Comparison of ENCODE assay signal across 9 mouse cellular contexts in genomic region chr16:21794697-21795045, GRCm38 (mm10). TPM values are rescaled to one million over a fixed set of nuclear protein-coding genes. Genes with fewer than 3 reads are reported as not detected.
DNase-seq lines count a peak whose midpoint lies in the region; ATAC-seq and TF ChIP-seq lines count a peak whose summit lies in the region.
"Had no signal": no experiment of that assay in that cellular context is flagged by ENCODE, and none has a peak within 500 bp of the region (broad histone marks: within the 10 kb centered on the region; RNA-seq: fewer than 3 reads in every experiment).

No protein-coding gene starts in this region.

- peak overlapping the region; percentile 90 for H3K4me3 ChIP-seq in kidney, adult 2 months (ENCODE audit: insufficient read depth, low read depth, low read length)
- H3K4me3 ChIP-seq in bone marrow, adult 2 months (replicated peaks; ENCODE audit: control insufficient read depth, low read depth, low read length), result peak overlapping the region; percentile 87
- peak overlapping the region; percentile 73 for H3K4me3 ChIP-seq in hindbrain, embryonic 10.5 days
- peak overlapping the region; percentile 69 for H3K4me3 ChIP-seq in midbrain, embryonic 11.5 days (ENCODE audit: low read depth, low read length)

- intact Hi-C loops in left cerebral cortex, postnatal 10 days (cut with DNase I), result no loop called here

- H3K36me3 ChIP-seq in kidney, adult 2 months (ENCODE audit: control insufficient read depth, insufficient read depth, low read length), result no peaks in the 10 kb centered on the region; the same call in 1 of the 2 replicates
- H3K36me3 ChIP-seq in hindbrain, embryonic 10.5 days, result peaks cover 11% of the 10 kb centered on the region
- no peaks in the 10 kb centered on the region for H3K36me3 ChIP-seq in midbrain, embryonic 11.5 days (ENCODE audit: control insufficient read depth, insufficient read depth, low read length)

- H3K9ac ChIP-seq in midbrain, embryonic 11.5 days (ENCODE audit: low read length), result peak overlapping the region; percentile 80

- DNase-seq in kidney, adult 2 months, result no peak
- no peak for DNase-seq in kidney, postnatal 10 days
- no peak for DNase-seq in hindbrain, embryonic 10.5 days (ENCODE audit: low spot score)
- no peak for DNase-seq in midbrain, embryonic 11.5 days (ENCODE audit: low spot score, missing footprints)
- no peak for DNase-seq in gastrocnemius, postnatal 25 days
- DNase-seq in left cerebral cortex, postnatal 10 days (ENCODE audit: extremely low spot score in 1 of 2, low spot score in 2 of 2), result no peak

- no peak for ATAC-seq in midbrain, embryonic 11.5 days (ENCODE audit: low FRiP score)
- ATAC-seq in cerebellum, adult (ENCODE audit: insufficient number of reproducible peaks, low FRiP score, low TSS enrichment), result no peak

- under 1% methylated on average over 14 of the region's 14 CpGs for WGBS in kidney, adult 2 months
- WGBS in bone marrow, adult 2 months, result under 1% methylated on average over 14 of the region's 14 CpGs
- 2% methylated on average over 14 of the region's 14 CpGs for WGBS in hindbrain, embryonic 10.5 days
- WGBS in midbrain, embryonic 11.5 days, result under 1% methylated on average over 14 of the region's 14 CpGs

- peak overlapping the region; percentile 88 for H3K4me2 ChIP-seq in midbrain, embryonic 11.5 days

- TF ChIP-seq CTCF in kidney, adult 2 months (conservative IDR thresholded peaks at IDR 0.05; ENCODE audit: insufficient read depth, insufficient read length, low read depth, low read length), result no peak
- TF ChIP-seq CTCF in bone marrow, adult 2 months (IDR thresholded peaks at IDR 0.05; ENCODE audit: control insufficient read depth, insufficient read depth, low read length), result no peak

- TF ChIP-seq POLR2A in kidney, adult 2 months (IDR thresholded peaks at IDR 0.05; ENCODE audit: low read depth, low read length), result no peak
- no peak for TF ChIP-seq POLR2A in bone marrow, adult 2 months (IDR thresholded peaks at IDR 0.05; ENCODE audit: borderline replicate concordance, control insufficient read depth, low read depth, low read length)

- H3K9me3 ChIP-seq in hindbrain, embryonic 10.5 days, result no peaks in the 10 kb centered on the region
- no peaks in the 10 kb centered on the region for H3K9me3 ChIP-seq in midbrain, embryonic 11.5 days (ENCODE audit: control insufficient read depth, low read length)

- H3K4me1 ChIP-seq in kidney, adult 2 months (ENCODE audit: control insufficient read depth, insufficient read depth, low read length), result peaks cover 6% of the 10 kb centered on the region; the same call in 1 of the 2 replicates
- no peaks in the 10 kb centered on the region; the same call in none of the 2 replicates for H3K4me1 ChIP-seq in bone marrow, adult 2 months (ENCODE audit: control insufficient read depth, insufficient read depth, low read length)
- peaks cover 17% of the 10 kb centered on the region for H3K4me1 ChIP-seq in hindbrain, embryonic 10.5 days (replicated peaks)
- peaks cover 9% of the 10 kb centered on the region for H3K4me1 ChIP-seq in midbrain, embryonic 11.5 days (ENCODE audit: control insufficient read depth, insufficient read depth, low read length)

- H3K27ac ChIP-seq in kidney, adult 2 months (ENCODE audit: insufficient read depth, low read depth, low read length), result peak overlapping the region; percentile 74; the same call in 1 of the 2 replicates
- H3K27ac ChIP-seq in bone marrow, adult 2 months (ENCODE audit: control insufficient read depth, insufficient read depth, low read depth, low read length, poor library complexity), result peak overlapping the region; percentile 86; the same call in 1 of the 2 replicates
- peak overlapping the region; percentile 92 for H3K27ac ChIP-seq in hindbrain, embryonic 10.5 days
- H3K27ac ChIP-seq in midbrain, embryonic 11.5 days (ENCODE audit: low read depth, low read length), result peak overlapping the region; percentile 83

- no peaks in the 10 kb centered on the region for H3K27me3 ChIP-seq in kidney, adult 2 months (replicated peaks; ENCODE audit: control insufficient read depth, insufficient read depth, low read length)
- no peaks in the 10 kb centered on the region for H3K27me3 ChIP-seq in hindbrain, embryonic 10.5 days (ENCODE audit: insufficient read depth, poor library complexity, severe bottlenecking)
- H3K27me3 ChIP-seq in midbrain, embryonic 11.5 days (ENCODE audit: control insufficient read depth, insufficient read depth, low read length), result no peaks in the 10 kb centered on the region
- H3K27me3 ChIP-seq: Patski had no signal

RNA-seq across cellular contexts. Expression of gene Map3k13, which starts 0.5 kb away (rescaled TPM):
- polyA plus RNA-seq in kidney, adult 2 months (2012; rRNA removed), result 4.6 and 4.8 TPM in 2 replicates
- polyA plus RNA-seq in bone marrow, adult 2 months (2011; ENCODE audit: insufficient read depth, insufficient read length, low replicate concordance, missing spikeins), result 0.52 TPM in 1 of 2 replicates, not detected in the other
- 2.7 and 4.1 TPM in 2 replicates for polyA plus RNA-seq in hindbrain, embryonic 10.5 days (2016; fragmentation: Nextera tagmentation; extraction: Ambion mirVana)
- 5.1 and 7.0 TPM in 2 replicates for polyA plus RNA-seq in midbrain, embryonic 11.5 days (2014; fragmentation: Nextera tagmentation; extraction: Ambion mirVana)
- under 1 TPM; 0.41 to 0.46 TPM for total RNA-seq in gastrocnemius, postnatal 25 days (2021)
- total RNA-seq in left cerebral cortex, postnatal 10 days (2021), result 10 to 100 TPM; 11.3 to 12.2 TPM

RNA-seq across cellular contexts. Expression of gene Ehhadh, which starts 7.1 kb away (rescaled TPM):
- 224 and 248 TPM in 2 replicates for polyA plus RNA-seq in kidney, adult 2 months (2012; rRNA removed)
- 1.3 and 1.8 TPM in 2 replicates for polyA plus RNA-seq in bone marrow, adult 2 months (2011; ENCODE audit: insufficient read depth, insufficient read length, low replicate concordance, missing spikeins)
- 1.5 and 1.7 TPM in 2 replicates for polyA plus RNA-seq in hindbrain, embryonic 10.5 days (2016; fragmentation: Nextera tagmentation; extraction: Ambion mirVana)
- polyA plus RNA-seq in midbrain, embryonic 11.5 days (2014; fragmentation: Nextera tagmentation; extraction: Ambion mirVana), result 1.9 and 2.0 TPM in 2 replicates
- total RNA-seq in gastrocnemius, postnatal 25 days (2021), result 1 to 10 TPM; 3.4 to 4.4 TPM
- total RNA-seq in left cerebral cortex, postnatal 10 days (2021), result 1 to 10 TPM; 1.4 to 1.9 TPM

Comparison
In these comparisons a context has a peak if more than half of its experiments do, and no peak if none do; other contexts are left out.
1. RNA of gene Ehhadh, which starts 7.1 kb away (polyA plus RNA-seq): 224 to 248 TPM in kidney, adult 2 months; 1.9 to 2.0 TPM in midbrain, embryonic 11.5 days, 1.3 to 1.8 TPM in bone marrow, adult 2 months and 1.5 to 1.7 TPM in hindbrain, embryonic 10.5 days; every median in the first group is over 10 times any median in the second.
2. Peak in every context shown above with its lines, with median percentiles within 50 percentile points of each other: H3K27ac ChIP-seq and H3K4me3 ChIP-seq.